Mouse (Mus musculus) liver, embryonic 14.5 days (tissue): ENCODE measurements around the gene Pawr. TPM values are rescaled to one million over a fixed set of nuclear protein-coding genes. Genes with fewer than 3 reads are reported as not detected.
A peak's percentile ranks its signal among the peaks of the same experiment; 100 is the strongest.
"Not testable (repeated sequence)": the region's sequence is repeated elsewhere in the genome, so short reads cannot be mapped to it uniquely, and the experiment has no call there.

Source experiments
- ATAC-seq: fragments of 200-750 bp; cut with Nextera tagmentation; 2 replicates; pipeline ENCODE4 v1.8.0; 2017; ENCODE audit warnings: moderate number of reproducible peaks, mild to moderate bottlenecking, moderate library complexity; ENCODE audit not compliant: insufficient read depth
- DNase-seq, 3 experiments: peaks; one replicate each; pipeline ENCODE4 v3.0.0-alpha.2; 2012 to 2013; ENCODE audit warnings: low read depth in 3 of 3, low spot score in 3 of 3
- H3K27ac ChIP-seq: fragments of 300-500 bp; sonication (generic); 2 replicates; pipeline ENCODE4 v1.5.1; 2014; ENCODE audit warnings: moderate library complexity, mild to moderate bottlenecking, control low read depth, inconsistent platforms
- H3K27me3 ChIP-seq: fragments of 300-500 bp; sonication (generic); 2 replicates; pipeline ENCODE4 v1.6.1; 2014; ENCODE audit warnings: mild to moderate bottlenecking, low read length, moderate library complexity; ENCODE audit not compliant: control insufficient read depth, insufficient read depth
- H3K36me3 ChIP-seq: fragments of 300-500 bp; sonication (generic); replicated peaks from 2 replicates; pipeline ENCODE4 v1.6.1; 2014; ENCODE audit warnings: low read depth; ENCODE audit not compliant: control insufficient read depth, insufficient read depth
- H3K4me1 ChIP-seq, 2 experiments: fragments of 200-500 bp in 1 of 2; fragments of 300-500 bp in 1 of 2; sonication (generic) in 1 of 2; replicated peaks; 2 replicates each; pipeline ENCODE4 v1.6.1; 2012 to 2014; ENCODE audit warnings: antibody characterized with exemption in 1 of 2, inconsistent platforms in 1 of 2, low read length in 1 of 2; ENCODE audit not compliant: control insufficient read depth in 2 of 2, insufficient read depth in 2 of 2
- H3K4me2 ChIP-seq: fragments of 300-500 bp; sonication (generic); 2 replicates; pipeline ENCODE4 v1.6.1; 2014; ENCODE audit warnings: low read depth, mild to moderate bottlenecking, control low read depth, moderate library complexity
- H3K4me3 ChIP-seq, 2 experiments: fragments of 200-500 bp in 1 of 2; fragments of 300-500 bp in 1 of 2; sonication (generic) in 1 of 2; 2 replicates each; pipeline ENCODE4 v1.5.1; 2012 to 2014; ENCODE audit warnings: low read depth in 2 of 2, low read length in 2 of 2, mild to moderate bottlenecking in 2 of 2, control low read depth in 1 of 2, inconsistent platforms in 1 of 2, moderate library complexity in 1 of 2; ENCODE audit not compliant: insufficient read depth in 1 of 2
- H3K9ac ChIP-seq: fragments of 300-500 bp; sonication (generic); replicated peaks from 2 replicates; pipeline ENCODE4 v1.6.1; 2014; ENCODE audit warnings: mild to moderate bottlenecking, control low read depth, moderate library complexity
- H3K9me3 ChIP-seq: fragments of 300-500 bp; sonication (generic); 2 replicates; pipeline ENCODE4 v1.6.1; 2016; ENCODE audit warnings: low read length, mixed read lengths; ENCODE audit not compliant: control insufficient read depth
- CTCF ChIP-seq: IDR thresholded peaks from 2 replicates; pipeline ENCODE4 v1.5.1; 2016; ENCODE audit warnings: antibody characterized with exemption, low read depth, control low read depth
- EP300 ChIP-seq: IDR thresholded peaks from 2 replicates; pipeline ENCODE4 v1.6.1; 2016; ENCODE audit warnings: antibody characterized with exemption, low read depth
- WGBS: fragments of 180-500 bp; shearing (Covaris S2); extraction: QIAGEN DNeasy Blood & Tissue Kit; methylation state at CpG from one replicate; pipeline ENCODE4 v1.1.7; 2014; ENCODE audit not compliant: insufficient replicate concordance; 5-methylcytosine and 5-hydroxymethylcytosine counted together
- polyA plus RNA-seq, 2 experiments: library from polyadenylated mRNA; depleted of rRNA in 1 of 2; stranded (reverse) in 1 of 2; unstranded in 1 of 2; fragments of >200 nt; fragmentation: Nextera tagmentation in 1 of 2; extraction: Ambion mirVana in 1 of 2; gene quantifications; 2 replicates each; pipeline versions ENCODE4 v1.2.1 to v1.2.3; 2012 to 2014

Gene Pawr
- polyA plus RNA-seq, 2 experiments = 3.7 to 4.4 TPM

- Histone ChIP-seq H3K36me3 (no peaks in the 10 kb centered on the region), H3K27me3 (no peaks in the 10 kb centered on the region), H3K9ac (no peak overlapping the region), H3K4me3 (no peak overlapping the region), H3K4me1 (0 out of 4 replicates have a peak, but pooled peaks cover 0 to 2% of the 10 kb centered on the region in 2 experiments), H3K9me3 (no peaks in the 10 kb centered on the region), H3K4me2 (no peak overlapping the region), H3K27ac (no peak overlapping the region)
- TF ChIP-seq CTCF = no peak
- no peak for TF ChIP-seq EP300
- 78% methylated on average over 4 of the region's 4 CpGs for WGBS
- no peak for DNase-seq
- no peak for ATAC-seq
Observed at GRCm38 (mm10) chr10:108339872-108340271, 8.0 kb downstream of the Pawr start.

DNA sequence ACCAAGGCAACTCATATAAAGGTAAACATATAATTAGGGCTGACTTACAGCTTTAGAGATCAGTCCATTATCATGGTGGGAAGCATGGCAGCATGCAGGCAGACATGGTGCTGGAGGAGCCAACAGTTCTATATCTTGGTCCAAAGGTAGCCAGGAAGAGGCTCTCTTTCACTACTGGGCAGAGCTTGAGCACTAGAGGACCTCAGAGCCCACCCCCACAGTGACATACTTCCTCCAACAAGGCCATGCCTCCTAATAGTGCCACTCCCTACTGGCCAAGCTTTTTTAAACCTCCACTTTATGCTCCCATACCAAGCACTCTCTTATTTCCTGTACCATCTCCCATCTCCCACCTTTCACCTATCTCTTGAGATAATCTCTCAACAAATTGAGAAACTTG, 11.8 kb downstream of the Pawr start:
- TF ChIP-seq EP300 = no peak
- TF ChIP-seq CTCF = no peak
- no peak for DNase-seq
- no peaks in the 10 kb centered on the region for H3K36me3 ChIP-seq
- no peak overlapping the region for H3K9ac ChIP-seq
- no peak overlapping the region for H3K27ac ChIP-seq
- H3K4me2 ChIP-seq = no peak overlapping the region
- no peak for ATAC-seq
- no peaks in the 10 kb centered on the region for H3K4me1 ChIP-seq
- no peak overlapping the region for H3K4me3 ChIP-seq
- no peaks in the 10 kb centered on the region for H3K27me3 ChIP-seq
- no peaks in the 10 kb centered on the region for H3K9me3 ChIP-seq

GRCm38 (mm10) chr10:108345123-108345522, 13.2 kb downstream of the Pawr start:
- Histone ChIP-seq H3K36me3 (no peaks in the 10 kb centered on the region), H3K4me2 (no peak overlapping the region), H3K4me3 (no peak overlapping the region), H3K9ac (no peak overlapping the region), H3K27ac (no peak overlapping the region), H3K27me3 (no peaks in the 10 kb centered on the region), H3K9me3 (no peaks in the 10 kb centered on the region), H3K4me1 (no peaks in the 10 kb centered on the region)
- no peak for TF ChIP-seq EP300
- TF ChIP-seq CTCF = no peak
- whole genome bisulfite sequencing = 81% methylated on average over 9 of the region's 9 CpGs
- DNase-seq (no peak), ATAC-seq (0 out of 2 replicates have a peak, but pooled peaks have one; percentile 8)

- ATAC-seq, H3K36me3 ChIP-seq, H3K27me3 ChIP-seq, H3K4me1 ChIP-seq, H3K4me2 ChIP-seq, H3K27ac ChIP-seq, H3K4me3 ChIP-seq, DNase-seq, H3K9me3 ChIP-seq, H3K9ac ChIP-seq: not testable (repeated sequence)
- 72% methylated on average over 4 of the region's 4 CpGs for WGBS
Observed at GRCm38 (mm10) chr10:108346301-108346700, 14.4 kb downstream of the Pawr start.

GRCm38 (mm10) chr10:108350125-108351070, 18.5 kb downstream of the Pawr start:
- H3K27ac ChIP-seq = no peak overlapping the region
- no peaks in the 10 kb centered on the region for H3K27me3 ChIP-seq
- WGBS = 71% methylated on average over 9 of the region's 9 CpGs

More at GRCm38 (mm10) chr10:108350125-108351070, 18.5 kb downstream of the Pawr start:
- no peaks in the 10 kb centered on the region for H3K4me1 ChIP-seq
- DNase-seq (no peak), ATAC-seq (no peak)
- no peaks in the 10 kb centered on the region for H3K36me3 ChIP-seq
- no peak for TF ChIP-seq EP300
- no peak for TF ChIP-seq CTCF
- H3K9me3 ChIP-seq = no peaks in the 10 kb centered on the region
- H3K4me2 ChIP-seq = no peak overlapping the region
- H3K4me3 ChIP-seq = no peak overlapping the region
- H3K9ac ChIP-seq = no peak overlapping the region
